Mouse (Mus musculus) adrenal gland, adult 18-20 months (tissue): ENCODE results near the gene B4galt1. TPM values are rescaled to one million over a fixed set of nuclear protein-coding genes. Genes with fewer than 3 reads are reported as not detected.

Experiments
- DNase-seq, 2 experiments: peaks; one replicate each; pipeline ENCODE4 v3.0.0; 2021 to 2022; ENCODE audit warnings: low spot score in 2 of 2
- total RNA-seq, 2 experiments: library from RNA; stranded (reverse); gene quantifications; 1 replicate in 1 of 2; 2 replicates in 1 of 2; pipeline ENCODE4 v1.2.3; 2021

Gene B4galt1
- total RNA-seq, 2 experiments from 2014 or later = 53.1 to 62.5 TPM

DNA sequence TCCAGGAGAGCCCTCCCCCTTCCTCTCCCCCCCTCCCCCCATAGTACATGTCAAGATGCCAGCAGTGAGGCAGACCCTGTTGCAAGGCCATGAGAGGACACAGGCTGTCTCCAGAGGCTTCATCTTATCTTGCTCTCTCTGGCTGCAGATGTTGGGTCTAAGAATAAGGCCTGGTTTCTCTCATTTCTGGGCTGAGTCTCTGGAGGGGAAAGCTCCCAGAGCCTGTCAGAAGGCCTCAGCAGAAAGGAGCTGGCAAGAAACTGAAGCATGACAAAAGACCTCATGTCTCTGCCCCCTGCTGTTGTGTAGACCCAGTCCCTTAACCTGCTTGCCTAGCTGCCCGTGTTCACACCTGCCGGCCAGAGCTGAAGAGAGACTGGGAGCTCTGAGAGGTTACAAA lies 19.5 kb upstream of the B4galt1 start:
- DNase-seq = no peak

DNA sequence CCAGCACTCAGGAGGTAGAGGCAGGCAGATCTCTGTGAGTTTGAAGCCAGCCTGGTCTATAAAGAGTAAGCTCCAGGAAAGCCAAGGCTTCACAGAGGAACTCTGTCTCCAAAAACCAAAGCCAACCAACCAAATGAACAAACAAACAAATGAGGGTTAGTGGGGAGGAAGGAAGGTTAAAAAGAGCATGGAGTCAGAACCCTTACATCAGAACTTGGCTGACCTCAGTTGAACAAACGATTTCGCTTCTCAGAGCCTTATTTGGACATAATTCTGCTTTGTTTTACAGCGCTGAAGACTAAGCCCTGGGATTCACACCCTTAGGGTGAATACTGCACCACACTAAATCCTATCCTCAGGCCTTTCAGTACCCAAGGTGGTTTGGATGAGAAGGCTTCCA lies 18.3 kb upstream of the B4galt1 start:
- no peak for DNase-seq

DNA sequence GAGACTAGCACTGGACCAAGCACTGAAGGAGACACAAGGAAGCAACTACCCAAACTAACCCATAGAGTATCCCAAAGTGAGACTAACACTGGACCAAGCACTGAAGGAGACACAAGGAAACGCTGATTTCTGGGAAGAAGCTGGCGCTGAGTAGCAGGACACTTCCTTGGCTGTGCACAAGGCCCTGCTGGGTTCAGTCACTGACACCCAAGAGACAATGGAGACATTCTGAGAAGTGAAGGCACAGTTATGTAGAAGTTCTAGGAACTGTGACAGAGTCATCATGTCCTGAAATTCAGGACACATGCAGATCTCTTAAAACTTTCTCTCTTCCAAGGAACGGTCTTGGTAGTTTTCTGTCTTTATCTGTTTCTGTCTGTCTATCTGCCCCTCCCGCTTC lies 16.4 kb upstream of the B4galt1 start:
- DNase-seq = no peak

DNA sequence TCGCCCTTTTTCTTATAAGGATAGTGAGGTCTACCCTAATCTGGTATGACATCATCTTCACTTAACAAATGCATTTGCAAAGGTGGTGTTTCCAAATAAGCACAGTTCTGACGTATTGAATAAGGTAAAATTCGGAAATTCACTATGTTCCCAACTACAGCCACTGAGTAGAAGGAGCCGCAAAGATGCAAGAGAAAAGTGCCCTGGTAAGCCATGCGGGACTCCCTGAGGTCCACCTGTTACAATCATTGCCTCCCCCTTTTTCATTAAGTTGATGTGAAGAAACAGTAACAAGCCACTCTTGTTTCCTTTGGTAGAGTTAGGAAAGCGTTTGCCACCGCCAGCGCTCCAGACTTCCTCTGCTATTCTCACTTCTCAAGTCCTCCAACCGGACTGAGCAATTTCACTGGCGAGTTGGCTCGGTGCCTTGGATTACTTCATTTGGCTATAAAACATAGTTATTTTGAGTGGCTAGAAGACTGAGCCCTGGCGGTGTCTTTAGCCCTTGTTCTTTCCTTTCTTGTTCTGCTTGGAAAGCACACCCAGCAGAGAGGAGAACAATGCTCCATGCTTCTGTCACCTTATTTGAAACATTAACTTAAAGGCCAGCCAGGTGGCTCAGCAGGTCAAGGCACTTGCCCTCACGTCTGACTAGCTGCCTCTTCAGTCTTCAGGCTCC lies 14.9 kb upstream of the B4galt1 start:
- peak; percentile 68 to 78 for DNase-seq

DNA sequence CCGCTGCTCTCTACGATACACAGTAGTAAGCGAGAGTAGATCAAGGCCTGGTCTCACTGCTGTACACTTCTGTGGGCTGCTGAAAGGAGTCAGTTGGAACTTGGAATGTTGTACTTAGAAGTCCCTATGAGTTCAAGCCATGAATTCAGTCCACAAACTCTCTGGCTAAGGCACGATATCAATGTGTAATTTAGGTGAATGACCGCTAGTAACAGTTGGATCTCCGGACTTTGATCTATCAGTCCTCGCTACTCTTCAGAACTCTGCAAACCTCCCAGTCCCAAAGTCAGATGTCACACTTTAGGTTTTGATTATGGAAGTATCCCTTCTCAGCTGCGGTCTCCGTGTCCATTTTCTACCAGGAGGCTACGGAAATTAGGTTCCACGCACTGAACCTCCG lies 10.6 kb upstream of the B4galt1 start:
- DNase-seq = no peak

DNA sequence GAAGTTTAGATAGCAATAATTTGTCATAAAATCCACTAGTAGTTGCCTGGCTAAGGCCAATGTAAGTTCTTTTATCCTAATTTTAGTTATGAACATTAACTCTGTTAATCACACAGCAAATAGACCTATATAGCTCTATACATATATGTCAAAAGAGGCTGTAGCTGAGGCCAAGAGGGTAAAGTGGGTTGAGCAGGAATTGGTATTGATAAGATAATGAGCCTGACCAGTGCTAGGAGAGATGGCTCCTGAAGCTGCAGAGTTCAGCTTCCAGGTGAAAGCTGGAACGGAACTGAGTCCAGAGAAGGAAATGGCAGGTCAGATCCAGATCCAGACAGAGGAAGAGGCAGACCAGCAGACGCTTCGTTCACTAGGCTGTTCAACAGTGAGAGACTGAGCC lies 9.5 kb upstream of the B4galt1 start:
- no peak for DNase-seq

DNA sequence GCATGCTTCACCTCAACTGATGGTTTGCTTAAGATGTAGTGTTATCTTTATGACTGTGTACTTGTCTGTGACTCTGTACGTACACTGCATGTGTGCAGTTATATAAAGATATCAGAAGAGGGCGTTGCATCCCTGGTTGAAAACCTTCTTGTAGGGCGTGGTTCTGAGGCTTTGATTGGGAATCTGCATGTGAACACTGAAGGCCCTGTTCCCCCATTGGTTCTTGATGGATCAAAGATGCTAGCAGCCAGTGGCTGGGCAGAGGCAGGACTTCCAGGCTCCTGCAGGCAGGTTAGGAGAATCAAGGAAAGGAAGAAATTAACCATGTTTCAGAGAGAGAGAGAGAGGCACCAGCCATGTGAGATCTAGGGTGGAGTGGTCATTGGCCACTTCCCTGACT lies 7.3 kb upstream of the B4galt1 start:
- no peak for DNase-seq

DNA sequence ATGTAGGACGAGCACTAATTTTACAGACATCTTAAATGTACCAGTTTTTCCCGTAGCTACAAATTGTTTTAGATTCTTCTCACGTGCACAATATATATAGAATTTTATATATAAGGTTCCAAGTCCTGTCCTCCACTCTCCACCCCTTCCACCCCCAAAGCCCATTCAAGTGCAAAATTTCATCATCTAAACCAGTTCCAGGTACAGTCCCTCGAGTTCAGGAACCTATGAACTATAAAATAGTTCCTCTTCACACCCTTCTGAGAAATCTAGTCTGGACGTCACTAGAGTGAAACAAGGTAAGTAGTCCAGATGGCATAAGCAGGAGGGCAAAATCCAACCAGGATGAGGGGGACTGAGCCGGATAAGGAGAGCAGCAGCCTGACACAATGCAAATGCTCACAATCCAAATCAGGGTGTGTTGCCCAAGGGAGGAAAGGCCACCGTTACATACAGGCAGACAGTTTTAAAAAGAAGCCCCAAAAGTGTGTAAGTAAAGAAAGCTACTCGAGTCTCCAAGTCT lies 4.1 kb upstream of the B4galt1 start:
- DNase-seq = no peak

DNA sequence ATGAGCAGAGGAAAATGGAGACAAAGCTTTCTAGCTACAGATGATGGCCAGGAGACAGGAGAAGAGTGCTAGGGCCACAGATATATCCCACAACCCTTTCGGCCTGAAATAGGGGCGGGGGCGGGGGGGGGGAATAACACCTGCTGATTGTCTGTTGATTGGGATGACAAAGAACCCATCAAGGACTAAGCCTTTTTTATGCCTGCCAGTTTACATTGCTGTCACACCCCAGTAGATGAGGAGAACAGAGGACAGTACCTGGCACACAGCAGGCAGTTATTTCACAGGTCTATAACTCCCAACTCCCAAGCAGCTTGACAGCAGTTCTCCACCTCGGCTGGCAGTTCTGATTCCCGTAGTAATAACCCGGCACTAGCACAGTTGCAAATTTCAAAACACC lies 2.8 kb upstream of the B4galt1 start:
- DNase-seq = no peak

DNA sequence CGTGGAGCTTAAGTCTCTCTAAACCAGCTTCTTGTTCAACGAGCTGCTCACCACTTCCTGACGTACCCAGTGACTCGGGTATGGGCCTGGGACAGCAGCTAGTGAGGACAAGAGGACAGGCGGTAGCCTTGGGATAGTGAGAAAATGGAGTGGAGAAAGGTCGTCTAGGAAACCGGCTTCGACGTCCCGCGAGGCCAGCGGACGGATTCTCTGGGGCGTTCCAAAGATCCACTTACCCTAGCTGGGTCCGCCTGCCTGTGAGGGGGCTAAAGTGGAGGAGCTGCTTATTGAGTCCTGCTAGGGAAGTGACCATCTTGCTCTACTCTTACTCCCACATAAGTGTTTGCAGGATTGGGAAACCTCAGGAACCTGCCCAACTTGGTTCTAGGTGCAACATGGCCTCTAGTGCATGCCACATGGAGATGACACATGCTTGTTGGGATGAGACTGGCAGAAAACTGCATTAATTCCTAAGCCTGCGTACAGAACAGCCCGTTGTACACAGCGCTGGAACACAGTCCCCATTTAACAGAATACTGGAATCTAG lies 655 bp upstream of the B4galt1 start:
- peak in 1 of 2 experiments; percentile 20 for DNase-seq

DNA sequence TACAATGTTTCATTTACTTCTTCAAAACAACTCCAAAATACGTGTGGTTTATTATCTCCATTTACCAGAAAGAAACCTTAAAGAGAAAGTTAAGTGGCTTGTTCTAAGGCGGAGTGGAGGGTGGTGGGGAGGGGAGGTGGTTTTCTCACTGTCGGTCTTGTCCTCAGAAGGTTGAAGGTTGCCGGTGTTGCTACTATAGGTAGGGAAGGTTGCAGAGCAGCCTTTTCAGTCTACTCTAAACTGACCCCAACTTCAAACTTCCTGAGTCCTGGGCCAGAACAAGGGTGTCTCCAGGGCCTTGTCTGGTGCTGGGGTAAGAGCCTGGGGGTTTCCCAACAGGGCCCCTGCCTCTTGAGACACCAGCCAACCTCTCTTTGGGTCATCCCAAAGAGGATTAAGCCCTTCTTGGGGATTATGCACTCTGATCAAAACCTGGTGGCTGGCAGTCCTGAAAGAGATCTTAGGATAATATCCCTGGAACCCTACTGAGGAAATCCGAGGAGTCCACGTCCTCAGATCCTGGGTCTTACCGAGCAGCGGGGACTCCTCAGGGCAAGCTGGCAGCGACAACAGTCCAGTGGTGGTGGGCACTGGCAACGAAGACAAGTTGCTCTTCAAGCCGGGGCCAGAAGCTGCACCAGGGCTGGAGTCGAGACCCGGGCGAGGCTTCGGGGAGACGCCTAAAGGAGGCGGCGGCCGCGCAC lies 792 bp downstream of the B4galt1 start:
- peak; percentile 31 to 53 for DNase-seq

DNA sequence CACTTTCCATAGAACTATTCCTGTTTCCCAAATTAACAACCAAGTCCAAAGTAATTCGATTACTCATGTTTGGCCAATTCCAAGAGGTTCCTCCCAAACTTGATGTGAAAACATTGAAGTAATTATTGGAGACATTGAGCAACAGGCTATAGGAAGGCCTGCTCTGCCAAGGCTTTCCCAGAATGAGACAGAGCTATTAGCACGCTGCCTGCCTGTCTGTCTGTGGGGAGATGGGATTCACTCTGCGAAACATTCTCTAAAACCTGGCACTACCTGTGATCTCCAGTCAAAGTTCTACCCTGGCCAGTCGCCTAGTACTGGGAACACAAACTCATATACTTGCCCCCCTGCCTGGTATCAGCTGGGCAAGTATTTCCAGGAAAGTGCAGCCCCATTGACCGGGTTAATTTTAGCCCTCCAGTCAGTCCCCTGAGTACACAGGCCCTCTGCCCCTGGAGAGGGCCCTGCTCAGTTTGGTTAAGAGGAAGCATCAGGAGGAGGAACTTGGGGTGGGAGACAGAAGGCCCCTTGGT lies 1.5 kb downstream of the B4galt1 start:
- peak in 1 of 2 experiments; percentile 43 for DNase-seq

DNA sequence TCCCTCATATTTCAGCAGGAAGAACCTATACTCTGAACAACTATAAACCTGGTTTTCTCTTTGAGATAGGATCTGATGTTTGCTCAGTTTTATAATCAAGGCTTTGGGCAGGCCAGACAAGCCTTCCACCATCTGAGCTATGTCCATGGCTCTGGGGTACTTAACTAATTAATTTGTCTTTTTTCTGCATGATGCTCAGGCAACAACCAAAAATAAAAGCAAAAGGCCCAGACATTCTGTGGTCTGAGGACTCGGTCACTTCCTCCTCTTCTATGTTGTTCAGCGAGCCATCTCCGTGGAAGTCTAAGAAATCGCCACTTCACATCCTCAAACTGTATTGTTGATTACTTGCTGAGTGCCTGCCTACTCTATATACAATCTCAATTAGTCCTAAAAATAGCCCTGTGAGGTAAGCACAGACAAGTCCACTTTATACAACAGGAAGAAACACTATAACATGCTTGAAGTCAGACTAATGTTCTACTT lies 2.0 kb downstream of the B4galt1 start:
- DNase-seq = no peak

DNA sequence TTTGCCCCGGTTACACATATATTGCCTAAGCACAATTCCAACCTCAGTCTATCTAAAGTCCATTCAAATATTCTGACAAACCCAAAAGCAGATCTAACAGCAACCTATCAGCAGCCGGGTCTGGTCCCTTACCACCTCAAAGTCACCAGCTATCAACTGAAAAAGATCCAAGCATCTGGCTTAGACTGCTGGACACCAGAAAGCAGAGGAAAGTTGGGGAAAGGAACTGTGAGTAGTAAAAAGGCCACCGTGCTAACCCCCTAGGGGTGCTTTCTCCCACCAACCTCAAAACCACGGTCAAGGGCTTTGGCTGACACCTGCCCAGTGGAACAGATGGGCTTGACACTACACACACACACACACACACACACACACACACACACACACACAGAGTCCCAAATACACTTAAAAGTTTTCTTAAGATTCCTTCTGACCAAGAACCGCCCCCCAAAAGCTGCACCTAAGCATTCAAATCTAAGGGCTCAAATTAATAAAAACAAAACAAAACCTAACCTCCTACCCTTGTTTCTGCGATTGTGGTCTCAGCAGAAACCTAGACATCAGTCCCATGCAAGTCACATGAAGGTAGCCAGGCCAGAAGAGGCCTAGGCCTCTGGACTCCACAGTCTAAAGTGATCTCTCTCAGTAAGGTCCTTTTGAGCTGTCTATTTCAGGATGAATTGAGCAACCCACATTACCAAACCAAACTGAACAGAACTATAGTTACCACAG lies 2.6 kb downstream of the B4galt1 start:
- DNase-seq = peak in 1 of 2 experiments; percentile 19

DNA sequence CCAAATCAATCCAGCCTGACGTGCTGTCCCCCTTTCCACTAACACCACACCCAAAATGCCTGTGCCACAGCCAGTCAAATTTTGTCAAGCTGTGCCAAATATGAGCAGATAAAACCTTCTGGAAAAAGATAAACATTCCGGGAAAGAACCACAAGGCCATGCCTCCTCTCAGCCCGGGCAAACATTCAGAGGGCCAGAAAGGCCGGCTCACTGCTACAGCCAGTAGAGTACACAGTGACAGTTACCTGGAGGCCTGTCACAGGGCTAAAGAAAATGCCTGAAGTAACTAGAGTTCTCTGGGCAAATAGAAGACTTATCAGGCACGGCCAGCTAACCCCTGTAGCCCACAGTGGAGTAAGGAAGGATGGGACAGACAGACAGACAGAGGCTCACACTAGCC lies 3.2 kb downstream of the B4galt1 start:
- DNase-seq = peak in 1 of 2 experiments; percentile 50

DNA sequence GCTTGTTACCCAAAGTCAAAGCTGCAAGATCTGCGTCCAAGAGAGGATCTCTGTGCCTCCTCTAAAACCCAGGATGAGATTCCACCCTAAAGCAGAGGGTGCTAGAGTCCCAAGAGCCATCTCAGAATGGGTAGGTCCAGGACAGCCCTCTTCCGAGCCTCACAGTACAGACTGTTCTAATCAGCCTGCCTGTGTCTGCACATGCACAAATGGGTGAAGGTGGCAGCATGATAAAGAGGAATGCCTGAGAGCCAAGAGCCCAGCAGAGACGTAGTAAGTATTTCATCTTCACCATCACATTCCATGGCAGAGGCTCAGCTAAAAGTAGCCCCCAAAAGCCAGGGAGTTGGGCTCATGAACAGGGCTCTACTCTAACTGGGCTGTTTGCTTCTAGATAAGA lies 4.3 kb downstream of the B4galt1 start:
- DNase-seq = no peak

DNA sequence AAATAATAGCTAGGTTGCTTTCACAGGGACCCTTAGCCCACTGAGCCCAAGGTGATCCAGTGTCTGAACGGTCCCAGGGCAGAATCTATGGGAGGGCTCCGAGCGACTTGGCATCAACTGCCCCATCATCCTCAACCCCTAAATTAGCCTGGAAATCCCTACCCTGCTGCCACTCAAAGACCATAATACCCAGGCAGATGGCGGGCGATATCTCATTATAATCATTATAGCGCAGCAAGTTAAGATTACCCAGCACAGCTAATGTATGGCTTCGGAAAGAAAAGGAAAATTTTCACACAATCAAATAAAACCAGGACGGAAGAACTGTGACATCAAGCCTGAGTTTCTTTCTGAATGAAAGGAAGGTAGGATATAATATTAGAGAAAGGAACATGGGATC lies 5.6 kb downstream of the B4galt1 start:
- DNase-seq = no peak

DNA sequence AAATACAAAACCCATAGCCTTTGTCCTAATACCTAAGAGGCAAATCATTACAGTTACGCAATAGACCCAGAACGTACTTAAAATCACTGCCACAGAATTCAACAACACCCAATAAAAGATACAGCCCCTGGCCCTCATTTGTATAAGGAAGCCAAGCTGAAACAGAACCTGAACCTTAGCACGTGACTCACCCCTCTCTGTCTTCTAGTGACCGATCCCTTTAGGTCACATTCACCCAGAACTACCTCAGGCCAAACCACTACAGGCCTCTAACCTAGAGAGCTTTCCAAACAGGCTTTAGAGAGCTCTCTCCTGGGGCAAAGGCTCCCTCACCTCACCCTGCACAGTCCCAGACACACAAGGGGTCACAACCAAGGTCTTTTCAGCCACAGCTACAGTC lies 6.6 kb downstream of the B4galt1 start:
- no peak for DNase-seq

DNA sequence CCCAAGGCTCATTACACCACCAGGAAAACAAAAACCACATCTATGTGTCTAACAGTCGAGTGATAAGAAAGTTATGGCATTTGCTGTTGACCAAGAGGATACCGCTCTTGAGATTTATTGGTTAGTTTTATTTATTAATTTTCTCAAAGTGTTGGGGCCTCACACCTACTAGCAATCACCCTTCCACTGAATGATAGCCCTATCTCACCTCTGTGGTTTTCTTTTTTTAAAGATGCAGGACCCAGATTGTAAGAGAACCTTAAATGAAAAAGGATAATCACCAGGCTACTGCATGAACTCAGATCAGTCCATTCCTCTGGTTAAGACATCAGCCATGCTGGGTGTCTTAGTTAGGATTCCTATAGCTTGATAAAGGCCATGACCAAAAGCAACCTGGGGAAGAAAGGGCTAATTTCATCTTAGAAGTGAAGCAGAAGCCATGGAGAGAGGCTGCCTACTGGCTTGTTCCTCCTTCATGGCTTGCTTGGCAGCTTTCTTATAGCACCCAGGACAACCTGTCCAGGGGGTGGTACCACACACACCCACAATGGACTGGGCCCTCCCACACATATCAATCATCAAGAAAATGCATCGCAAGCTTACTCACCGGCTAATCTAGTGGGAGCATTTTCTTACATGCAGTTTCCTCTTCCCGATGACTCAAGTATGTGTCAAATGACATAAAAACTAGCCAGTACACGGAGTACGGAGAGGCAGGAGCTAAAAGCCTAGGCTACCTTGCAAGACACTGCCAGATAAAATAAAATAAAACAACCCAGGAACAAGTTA lies 7.5 kb downstream of the B4galt1 start:
- no peak for DNase-seq
